Comparison of ENCODE assay signal across 21 mouse cellular contexts in genomic region chr10:121483364-121483763, GRCm38 (mm10). TPM values are rescaled to one million over a fixed set of nuclear protein-coding genes. Genes with fewer than 3 reads are reported as not detected.
DNase-seq lines count a peak whose midpoint lies in the region; ATAC-seq lines count a peak whose summit lies in the region.
"Had no signal": no experiment of that assay in that cellular context is flagged by ENCODE, and none has a peak within 500 bp of the region (broad histone marks: within the 10 kb centered on the region; RNA-seq: fewer than 3 reads in every experiment).

No protein-coding gene starts in this region.

- peak; percentile 89 for ATAC-seq in common myeloid progenitor, adult 5-6 weeks (replicated peaks; ENCODE audit: low read depth, poor library complexity, severe bottlenecking)
- ATAC-seq in megakaryocyte progenitor cell, adult 5-6 weeks (replicated peaks; ENCODE audit: poor library complexity) = peak; percentile 53
- ATAC-seq: activated CD4-positive, CD25-positive, alpha-beta regulatory T cell, adult 4 months; forebrain, embryonic 14.5 days; forebrain, embryonic 16.5 days; Patski had no signal

- H3K9me3 ChIP-seq in limb, embryonic 10.5 days (replicated peaks) = no peaks in the 10 kb centered on the region
- H3K9me3 ChIP-seq: embryonic facial prominence, embryonic 10.5 days; embryonic facial prominence, embryonic 12.5 days had no signal

- 69% methylated on average over 1 of the region's 1 CpGs for WGBS in limb, embryonic 10.5 days

- peak; percentile 38 for DNase-seq in 3T3-L1 (ENCODE audit: low read depth, low spot score)
- no peak for DNase-seq in adrenal gland, postnatal 25 days
- no peak for DNase-seq in urinary bladder, postnatal 25 days (ENCODE audit: low spot score)
- no peak for DNase-seq in gastrocnemius, postnatal 36 days
- no peak for DNase-seq in limb, embryonic 10.5 days (ENCODE audit: low spot score)
- DNase-seq: adrenal gland, adult 8-10 months; adrenal gland, postnatal 14 days; cerebellum, adult 11 months; cerebellum, adult 18-20 months; cerebellum, adult 8-10 months; cerebellum, adult 9-11 months; cerebellum, postnatal 14 days; cerebellum, postnatal 36 days had no signal

- H3K27me3 ChIP-seq in limb, embryonic 10.5 days (ENCODE audit: low read depth, poor library complexity, severe bottlenecking) = no peaks in the 10 kb centered on the region
- H3K27me3 ChIP-seq: embryonic facial prominence, embryonic 12.5 days; Patski had no signal

- no peaks in the 10 kb centered on the region for H3K36me3 ChIP-seq in limb, embryonic 10.5 days
- H3K36me3 ChIP-seq: embryonic facial prominence, embryonic 10.5 days; embryonic facial prominence, embryonic 12.5 days had no signal

- intact Hi-C loops in gastrocnemius, postnatal 36 days (cut with DNase I) = no loop called here

- H3K27ac ChIP-seq in limb, embryonic 10.5 days = no peak overlapping the region
- H3K27ac ChIP-seq: embryonic facial prominence, embryonic 10.5 days; embryonic facial prominence, embryonic 12.5 days had no signal

- no peak overlapping the region for H3K4me3 ChIP-seq in limb, embryonic 10.5 days
- H3K4me3 ChIP-seq: embryonic facial prominence, embryonic 10.5 days; embryonic facial prominence, embryonic 12.5 days had no signal

- H3K4me1 ChIP-seq in limb, embryonic 10.5 days = peaks cover 4% of the 10 kb centered on the region; the same call in 1 of the 2 replicates
- H3K4me1 ChIP-seq: embryonic facial prominence, embryonic 12.5 days had no signal

RNA-seq across cellular contexts. Expression of gene Rassf3, which starts 7.2 kb away (rescaled TPM):
- 17.6 and 20.8 TPM in 2 replicates for total RNA-seq in common myeloid progenitor, adult 5-6 weeks (2017)
- 23.3 and 24.7 TPM in 2 replicates for total RNA-seq in megakaryocyte progenitor cell, adult 5-6 weeks (2015)
- 18.2 and 20.0 TPM in 2 replicates for total RNA-seq in megakaryocyte progenitor cell, adult 5-6 weeks (2017)
- 33.3 and 36.8 TPM in 2 replicates for total RNA-seq in adrenal gland, postnatal 25 days (2021)
- total RNA-seq in gastrocnemius, postnatal 36 days (2021) = 10 to 100 TPM; 38.5 to 41.2 TPM
- polyA plus RNA-seq in limb, embryonic 10.5 days (2016; fragmentation: Nextera tagmentation; extraction: Ambion mirVana) = 18.0 and 21.1 TPM in 2 replicates
